Mouse (Mus musculus) stomach, postnatal 0 days (tissue): ENCODE data around the gene Lsamp. TPM values are rescaled to one million over a fixed set of nuclear protein-coding genes. Genes with fewer than 3 reads are reported as not detected.

ENCODE experiments used
- ATAC-seq: fragments of 200-750 bp; cut with Nextera tagmentation; 2 replicates; pipeline ENCODE4 v1.8.0; 2017; ENCODE audit not compliant: low FRiP score, low TSS enrichment
- DNase-seq: peaks from one replicate; pipeline ENCODE4 v3.0.0-alpha.2; 2016; ENCODE audit warnings: low spot score
- H3K27ac ChIP-seq: fragments of 300-500 bp; sonication (generic); replicated peaks from 2 replicates; pipeline ENCODE4 v1.5.1; 2014; ENCODE audit warnings: mild to moderate bottlenecking, control low read depth
- H3K27me3 ChIP-seq: fragments of 300-500 bp; sonication (generic); 2 replicates; pipeline ENCODE4 v1.6.1; 2014; ENCODE audit warnings: low read length; ENCODE audit not compliant: control insufficient read depth, insufficient read depth
- H3K36me3 ChIP-seq: fragments of 300-500 bp; sonication (generic); 2 replicates; pipeline ENCODE4 v1.6.1; 2014; ENCODE audit warnings: low read length, mixed read lengths; ENCODE audit not compliant: control insufficient read depth, insufficient read depth
- H3K4me1 ChIP-seq: fragments of 300-500 bp; sonication (generic); replicated peaks from 2 replicates; pipeline ENCODE4 v1.6.1; 2014; ENCODE audit warnings: antibody characterized with exemption; ENCODE audit not compliant: control insufficient read depth, insufficient read depth
- H3K4me2 ChIP-seq: fragments of 300-500 bp; sonication (generic); replicated peaks from 2 replicates; pipeline ENCODE4 v1.6.1; 2014; ENCODE audit warnings: low read depth, mild to moderate bottlenecking, control low read depth, moderate library complexity
- H3K4me3 ChIP-seq: fragments of 300-500 bp; sonication (generic); 2 replicates; pipeline ENCODE4 v1.5.1; 2014; ENCODE audit warnings: low read depth, low read length, control low read depth
- H3K9ac ChIP-seq: fragments of 300-500 bp; sonication (generic); 2 replicates; pipeline ENCODE4 v1.6.1; 2014; ENCODE audit warnings: mild to moderate bottlenecking, low read length, control low read depth, mixed read lengths
- H3K9me3 ChIP-seq: fragments of 300-500 bp; sonication (generic); 2 replicates; pipeline ENCODE4 v1.6.1; 2016; ENCODE audit warnings: low read length; ENCODE audit not compliant: control insufficient read depth
- CTCF ChIP-seq: IDR thresholded peaks from 2 replicates; pipeline ENCODE4 v1.5.1; 2016; ENCODE audit warnings: antibody characterized with exemption, low read depth, mild to moderate bottlenecking, moderate library complexity
- EP300 ChIP-seq: optimal IDR thresholded peaks from 2 replicates; pipeline ENCODE3; 2016; ENCODE audit warnings: antibody characterized with exemption
- WGBS: fragments of 180-500 bp; shearing (Covaris S2); extraction: QIAGEN DNeasy Blood & Tissue Kit; methylation state at CpG from one replicate; pipeline ENCODE4 v1.1.7; 2014; 5-methylcytosine and 5-hydroxymethylcytosine counted together
- polyA plus RNA-seq: library from polyadenylated mRNA; unstranded; fragments of >200 nt; fragmentation: Nextera tagmentation; extraction: Ambion mirVana; gene quantifications from 2 replicates; pipeline ENCODE4 v1.2.1, GENCODE M21; 2015

Lsamp gene
- polyA plus RNA-seq, 1 experiment from 2014 or later = 2.8 TPM

DNA sequence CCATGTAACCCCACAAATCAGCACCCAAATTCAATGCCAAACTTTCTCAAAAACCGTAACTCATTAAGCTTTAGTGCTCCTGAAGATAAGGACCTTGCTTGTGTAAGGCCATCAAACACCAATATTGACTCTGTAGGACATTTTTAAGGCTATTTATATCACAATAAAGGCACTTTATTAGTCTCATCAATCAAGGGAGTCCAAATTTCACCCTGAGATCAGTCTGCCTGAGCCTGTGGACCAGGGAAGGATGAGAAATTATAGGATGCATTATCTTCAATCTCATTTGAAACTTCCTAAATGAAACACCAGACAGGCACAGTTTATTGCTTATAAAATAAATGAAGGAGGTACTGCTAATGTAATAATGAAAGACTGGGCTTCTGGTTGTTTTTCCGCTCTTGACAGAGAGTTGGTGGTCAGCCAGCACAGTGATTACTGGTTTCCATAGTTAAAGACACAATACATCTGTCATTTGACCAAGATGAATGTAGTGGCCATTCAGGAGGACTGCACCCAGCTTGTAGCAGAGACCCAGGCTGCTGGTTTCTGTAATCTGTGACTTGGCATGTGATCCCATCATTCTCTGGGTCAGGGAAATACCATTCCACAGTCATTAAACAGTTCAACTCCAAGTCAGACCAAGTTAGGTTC, 1855.7 kb downstream of the Lsamp start:
- Histone ChIP-seq H3K27me3 (no peaks in the 10 kb centered on the region), H3K4me3 (no peak overlapping the region), H3K9me3 (no peaks in the 10 kb centered on the region), H3K9ac (no peak overlapping the region), H3K4me2 (no peak overlapping the region), H3K4me1 (no peaks in the 10 kb centered on the region), H3K27ac (no peak overlapping the region), H3K36me3 (no peaks in the 10 kb centered on the region)
- TF ChIP-seq EP300 (no peak), CTCF (no peak)
- 60% methylated on average over 2 of the region's 2 CpGs for WGBS
- DNase-seq (no peak), ATAC-seq (no peak)

DNA sequence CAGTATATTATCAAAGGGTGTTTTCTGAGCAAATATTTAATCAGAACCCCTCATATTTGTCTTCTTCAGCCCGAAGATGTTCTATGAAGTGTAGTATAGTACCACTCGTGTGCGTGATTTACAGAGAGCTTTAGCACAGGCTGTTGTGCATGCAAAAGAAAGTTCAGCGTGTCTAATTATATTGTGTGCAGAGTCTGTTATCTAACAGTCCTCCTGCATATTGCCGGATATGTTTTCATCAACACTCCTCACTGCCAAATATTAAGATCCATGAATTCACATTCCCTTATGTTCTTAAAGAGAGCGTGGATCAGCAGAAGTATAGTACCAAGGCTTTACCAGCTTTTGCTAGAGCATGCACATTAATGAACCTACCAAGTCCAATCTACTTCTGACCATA, 1862.7 kb downstream of the Lsamp start:
- Histone ChIP-seq H3K9me3 (no peaks in the 10 kb centered on the region), H3K27me3 (no peaks in the 10 kb centered on the region), H3K9ac (no peak overlapping the region), H3K4me1 (no peaks in the 10 kb centered on the region), H3K4me3 (no peak overlapping the region), H3K36me3 (no peaks in the 10 kb centered on the region), H3K4me2 (no peak overlapping the region), H3K27ac (no peak overlapping the region)
- WGBS = 60% methylated on average over 6 of the region's 6 CpGs
- ATAC-seq (no peak), DNase-seq (no peak)
- TF ChIP-seq CTCF = no peak
- no peak for TF ChIP-seq EP300

DNA sequence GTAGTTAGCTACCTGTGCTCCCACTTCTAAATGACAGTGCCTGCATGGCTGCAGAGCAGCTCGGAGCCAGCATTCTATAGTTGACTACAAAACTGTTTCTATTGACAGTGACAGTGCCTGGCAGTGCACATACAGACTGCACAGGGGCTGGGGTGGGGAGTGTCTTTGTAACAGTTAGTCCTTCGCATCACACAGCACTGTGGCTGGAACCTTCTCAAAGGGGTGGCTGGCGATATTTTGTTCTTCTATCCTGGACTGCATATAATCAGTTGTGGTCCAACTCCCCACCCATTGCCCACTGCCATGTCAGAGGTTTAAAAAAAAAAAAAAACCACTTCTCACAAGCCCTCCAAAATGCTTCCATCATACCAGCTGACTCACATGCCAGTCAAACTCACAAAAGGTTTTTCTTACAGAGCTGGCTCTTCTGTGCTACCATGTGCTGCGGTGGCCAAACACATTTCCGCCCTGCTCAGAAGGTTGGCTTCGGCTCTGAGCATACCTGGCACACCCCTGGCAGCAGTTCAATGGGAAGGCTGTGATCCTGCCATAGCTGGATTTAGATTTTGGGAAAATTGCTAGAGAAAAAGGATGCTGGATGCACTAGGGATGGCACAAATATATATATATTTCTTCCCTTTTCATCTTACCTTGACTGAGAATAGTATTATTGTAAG, 1887.9 kb downstream of the Lsamp start:
- no peak for TF ChIP-seq EP300
- TF ChIP-seq CTCF = no peak

DNA sequence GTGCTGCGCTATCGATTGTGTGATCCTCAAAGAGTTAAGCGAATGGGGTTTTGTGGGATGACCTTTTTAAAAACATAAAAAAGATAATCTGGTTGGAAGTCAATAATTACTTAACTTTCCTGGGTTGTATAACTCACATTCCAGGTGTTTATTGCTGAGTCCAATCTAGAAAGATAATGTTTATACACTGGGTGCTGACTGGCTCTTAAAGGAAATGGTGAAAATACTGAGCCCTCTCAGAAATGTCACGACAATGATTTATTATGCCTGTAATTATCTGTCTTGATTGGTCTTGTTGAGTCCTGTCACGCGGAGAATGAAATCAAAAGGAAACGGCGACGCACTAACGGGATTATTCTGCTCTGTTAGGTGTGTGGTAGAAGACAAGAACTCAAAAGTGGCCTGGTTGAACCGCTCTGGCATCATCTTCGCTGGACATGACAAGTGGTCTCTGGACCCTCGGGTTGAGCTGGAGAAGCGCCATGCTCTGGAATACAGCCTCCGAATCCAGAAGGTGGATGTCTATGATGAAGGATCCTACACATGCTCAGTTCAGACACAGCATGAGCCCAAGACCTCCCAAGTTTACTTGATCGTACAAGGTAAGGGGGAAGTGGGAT, 1904.5 kb downstream of the Lsamp start:
- Histone ChIP-seq H3K9ac (no peak overlapping the region), H3K27me3 (no peaks in the 10 kb centered on the region), H3K27ac (no peak overlapping the region), H3K4me2 (no peak overlapping the region), H3K9me3 (no peaks in the 10 kb centered on the region), H3K4me3 (no peak overlapping the region), H3K36me3 (no peaks in the 10 kb centered on the region), H3K4me1 (no peaks in the 10 kb centered on the region)
- 77% methylated on average over 16 of the region's 16 CpGs for WGBS
- no peak for TF ChIP-seq CTCF
- no peak for TF ChIP-seq EP300
- ATAC-seq (no peak), DNase-seq (no peak)

More for the DNA sequence above, 1887.9 kb downstream of the Lsamp start:
- Histone ChIP-seq H3K4me2 (no peak overlapping the region), H3K4me1 (no peaks in the 10 kb centered on the region), H3K9me3 (no peaks in the 10 kb centered on the region), H3K4me3 (no peak overlapping the region), H3K9ac (no peak overlapping the region), H3K27me3 (no peaks in the 10 kb centered on the region), H3K36me3 (no peaks in the 10 kb centered on the region), H3K27ac (no peak overlapping the region)
- WGBS = 79% methylated on average over 6 of the region's 6 CpGs
- DNase-seq (no peak), ATAC-seq (no peak)

DNA sequence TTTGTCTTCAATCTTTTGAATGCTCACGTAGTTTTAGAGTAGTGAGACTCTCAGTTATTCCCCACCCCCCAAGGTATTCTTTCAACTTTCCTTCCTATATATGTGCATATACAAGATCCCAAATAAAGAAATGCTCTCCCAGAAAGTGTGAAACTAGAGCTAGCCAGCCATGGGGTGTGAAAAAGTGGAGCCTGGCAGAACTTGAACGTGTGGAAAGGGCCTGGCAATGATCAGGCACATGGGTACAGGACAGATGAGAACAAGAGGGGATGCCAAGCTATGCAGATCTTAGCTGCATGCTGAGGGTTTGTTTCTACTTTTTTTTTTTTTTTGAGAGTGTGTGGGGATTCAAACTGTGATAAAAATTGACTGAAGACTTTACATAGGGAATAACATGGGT, 1916.6 kb downstream of the Lsamp start:
- H3K27me3 ChIP-seq = no peaks in the 10 kb centered on the region
- H3K9me3 ChIP-seq = no peaks in the 10 kb centered on the region
- H3K36me3 ChIP-seq = no peaks in the 10 kb centered on the region
- ATAC-seq (no peak), DNase-seq (no peak)
- no peak overlapping the region for H3K4me2 ChIP-seq
- no peak overlapping the region for H3K4me3 ChIP-seq
- H3K9ac ChIP-seq = no peak overlapping the region
- no peaks in the 10 kb centered on the region for H3K4me1 ChIP-seq
- TF ChIP-seq CTCF = no peak
- TF ChIP-seq EP300 = no peak
- H3K27ac ChIP-seq = no peak overlapping the region
- 47% methylated on average over 2 of the region's 2 CpGs for WGBS

DNA sequence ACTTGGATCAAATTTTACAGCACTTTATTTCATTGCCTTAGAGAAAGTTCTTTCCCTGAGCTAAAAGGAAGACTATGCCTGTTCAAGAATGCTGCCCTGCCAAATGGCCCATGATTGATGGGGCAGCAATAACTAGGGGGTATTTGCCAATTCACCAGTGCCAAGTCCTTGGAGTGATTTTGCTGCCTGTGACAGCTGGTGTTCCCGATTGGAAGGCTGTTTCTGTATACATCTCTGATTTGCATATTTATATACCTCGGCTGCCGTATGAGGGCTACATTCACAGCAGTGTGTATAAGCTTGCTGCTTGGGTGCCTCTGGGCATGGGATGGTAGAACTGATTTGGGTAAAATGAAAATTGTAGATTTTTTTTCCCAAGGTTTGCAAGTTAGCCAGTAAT, 1919.5 kb downstream of the Lsamp start:
- TF ChIP-seq EP300 (no peak), CTCF (no peak)
- H3K4me1 ChIP-seq = no peaks in the 10 kb centered on the region
- no peak overlapping the region for H3K4me3 ChIP-seq
- DNase-seq (no peak), ATAC-seq (no peak)
- no peaks in the 10 kb centered on the region for H3K36me3 ChIP-seq
- no peaks in the 10 kb centered on the region for H3K9me3 ChIP-seq
- 60% methylated on average over 3 of the region's 3 CpGs for WGBS
- no peaks in the 10 kb centered on the region for H3K27me3 ChIP-seq
- H3K27ac ChIP-seq = no peak overlapping the region
- no peak overlapping the region for H3K4me2 ChIP-seq
- no peak overlapping the region for H3K9ac ChIP-seq
